Mouse (Mus musculus) G1E (cell line): ENCODE data around the gene Cpeb4. TPM values are rescaled to one million over a fixed set of nuclear protein-coding genes. Genes with fewer than 3 reads are reported as not detected.

Experiments
- ATAC-seq: 2 replicates; pipeline ENCODE4 v1.8.0; 2016; ENCODE audit warnings: mild to moderate bottlenecking; ENCODE audit not compliant: insufficient number of reproducible peaks, poor library complexity, low FRiP score, severe bottlenecking; ENCODE audit errors: extremely low read depth
- DNase-seq: peaks from one replicate; pipeline ENCODE4 v3.0.0; 2012; ENCODE audit warnings: low spot score
- H3K27me3 ChIP-seq: 2 replicates; pipeline ENCODE4 v1.6.1; 2012; ENCODE audit warnings: mild to moderate bottlenecking, low read length, inconsistent platforms; ENCODE audit not compliant: insufficient read depth
- H3K36me3 ChIP-seq: replicated peaks from 2 replicates; pipeline ENCODE3; 2012; ENCODE audit warnings: mild to moderate bottlenecking, inconsistent platforms
- H3K4me1 ChIP-seq: 2 replicates; pipeline ENCODE4 v1.6.1; 2012; ENCODE audit warnings: low read depth, low read length, inconsistent platforms, mixed read lengths; ENCODE audit not compliant: insufficient read depth
- H3K4me3 ChIP-seq: 2 replicates; pipeline ENCODE4 v1.5.1; 2012; ENCODE audit warnings: low read depth, mild to moderate bottlenecking, inconsistent platforms, low read length, moderate library complexity, mixed read lengths
- H3K9me3 ChIP-seq: replicated peaks from 2 replicates; pipeline ENCODE4 v1.6.1; 2012; ENCODE audit warnings: inconsistent platforms
- CTCF ChIP-seq: IDR thresholded peaks from 2 replicates; pipeline ENCODE4 v1.5.1; 2012; ENCODE audit warnings: low read depth, low read length, inconsistent platforms, mixed read lengths
- GATA1 ChIP-seq: IDR thresholded peaks from 2 replicates; pipeline ENCODE4 v1.6.1; 2012; ENCODE audit warnings: borderline replicate concordance, low read length, inconsistent platforms, mixed read lengths
- GATA2 ChIP-seq: IDR thresholded peaks from 2 replicates; pipeline ENCODE4 v1.6.1; 2012; ENCODE audit warnings: low read depth, low read length, inconsistent platforms, borderline replicate concordance
- POLR2AphosphoS5 ChIP-seq: IDR thresholded peaks from 2 replicates; pipeline ENCODE4 v1.6.1; 2012; ENCODE audit warnings: low read depth, low read length, inconsistent platforms; ENCODE audit not compliant: insufficient replicate concordance
- TAL1 ChIP-seq: conservative IDR thresholded peaks from 2 replicates; pipeline ENCODE4 v1.6.1; 2012; ENCODE audit warnings: low read depth, low read length, inconsistent platforms, mixed read lengths
- polyA plus RNA-seq: library from polyadenylated mRNA; stranded (reverse); fragments of >175 nt; gene quantifications from 2 replicates; pipeline ENCODE4 v1.2.3, GENCODE M21; 2012
- total RNA-seq, 2 experiments: library from RNA; stranded (forward) in 1 of 2; stranded (reverse) in 1 of 2; fragments of 200-1000 nt in 1 of 2; fragments of >200 nt in 1 of 2; fragmentation: Nextera tagmentation in 1 of 2; gene quantifications; 2 replicates each; pipeline ENCODE4 v1.2.3; 2014 to 2017

The Cpeb4 gene
- total RNA-seq (2014; fragmentation: Nextera tagmentation), result 57.4 and 84.2 TPM in 2 replicates
- 27.6 and 30.4 TPM in 2 replicates for total RNA-seq (2017)
- 3.8 and 5.6 TPM in 2 replicates for polyA plus RNA-seq

DNA sequence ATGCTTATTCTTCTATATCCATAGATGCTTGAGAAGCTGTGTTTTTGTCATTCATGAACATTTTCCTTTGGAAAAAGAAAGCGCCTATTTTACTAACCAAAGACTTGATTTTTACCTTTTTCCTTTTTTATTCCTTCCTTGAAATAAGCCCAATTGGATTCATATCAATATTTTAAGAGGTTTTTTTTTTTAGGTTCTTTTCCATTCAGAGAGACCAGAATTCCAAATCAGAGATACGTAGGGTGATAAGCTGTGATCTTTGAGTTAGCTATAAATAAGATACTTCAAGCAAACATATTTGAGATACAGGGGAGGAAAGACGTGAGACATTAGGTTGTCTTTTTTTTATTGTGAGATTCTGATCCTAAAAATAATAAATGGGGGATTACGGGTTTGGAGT lies at the start of gene Cpeb4:
Gene Cpeb4, plus strand, starts transcription at position 301 of the 400 bp plus-strand sequence.
- H3K4me3 ChIP-seq, result peak within 1 kb of the TSS; percentile 77
- TF ChIP-seq CTCF, result no peak
- no peak for TF ChIP-seq GATA1
- TF ChIP-seq TAL1, result no peak
- no peak for TF ChIP-seq POLR2AphosphoS5
- TF ChIP-seq GATA2, result no peak
- peaks cover 38% of the 10 kb centered on the region for H3K4me1 ChIP-seq
- H3K27me3 ChIP-seq, result no peaks in the 10 kb centered on the region
- H3K9me3 ChIP-seq, result no peaks in the 10 kb centered on the region
- no peak for ATAC-seq
- no peak for DNase-seq
- peaks cover 6% of the 10 kb centered on the region for H3K36me3 ChIP-seq

DNA sequence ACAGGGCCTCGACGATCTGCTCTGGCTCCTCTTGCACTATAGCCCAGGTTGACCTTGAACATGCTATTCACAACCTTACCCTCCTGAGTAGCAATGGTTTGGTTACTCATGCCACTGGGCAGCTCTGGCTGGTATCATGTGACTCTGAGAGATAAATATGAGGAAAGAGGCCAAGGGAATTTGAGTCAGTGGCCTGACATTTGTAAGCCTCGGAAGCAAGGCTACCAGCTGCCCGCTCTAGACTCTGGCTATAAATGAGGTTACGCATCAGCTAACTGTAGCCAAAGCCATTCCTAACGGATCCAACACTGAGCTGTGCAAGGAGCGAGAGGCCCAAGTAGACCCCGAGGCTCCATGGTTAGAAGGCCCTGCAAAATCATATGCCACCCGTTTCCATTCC lies 49.5 kb upstream of the Cpeb4 start:
- Histone ChIP-seq H3K4me1 (peaks cover 71% of the 10 kb centered on the region), H3K36me3 (no peaks in the 10 kb centered on the region), H3K9me3 (no peaks in the 10 kb centered on the region), H3K27me3 (0 out of 2 replicates have a peak, but pooled peaks cover 5% of the 10 kb centered on the region), H3K4me3 (no peak overlapping the region)
- no peak for ATAC-seq
- DNase-seq, result no peak
- TF ChIP-seq CTCF, result no peak
- no peak for TF ChIP-seq GATA2
- no peak for TF ChIP-seq POLR2AphosphoS5
- TF ChIP-seq TAL1, result no peak
- no peak for TF ChIP-seq GATA1

DNA sequence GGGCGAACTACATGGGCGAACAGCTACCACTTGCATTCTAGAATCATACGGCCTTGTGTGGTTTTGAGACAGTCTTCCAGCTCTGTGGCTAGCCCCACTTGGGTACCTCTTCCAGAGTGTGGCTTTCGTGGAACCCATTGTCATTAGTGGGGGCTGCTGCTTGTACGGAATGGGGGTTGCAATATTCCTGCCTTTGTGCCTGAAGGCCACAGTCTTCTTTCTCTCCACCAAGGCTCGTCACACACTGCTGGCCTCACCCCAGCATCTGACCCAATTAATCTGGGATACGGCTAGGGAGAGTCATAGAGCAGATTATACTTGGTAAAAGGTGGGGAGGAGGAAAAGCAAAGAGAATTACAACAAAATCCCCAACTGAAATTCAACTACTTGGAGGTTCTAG lies 48.5 kb upstream of the Cpeb4 start:
- H3K9me3 ChIP-seq, result no peaks in the 10 kb centered on the region
- TF ChIP-seq POLR2AphosphoS5 (no peak), GATA2 (no peak), GATA1 (no peak), CTCF (no peak), TAL1 (no peak)

DNA sequence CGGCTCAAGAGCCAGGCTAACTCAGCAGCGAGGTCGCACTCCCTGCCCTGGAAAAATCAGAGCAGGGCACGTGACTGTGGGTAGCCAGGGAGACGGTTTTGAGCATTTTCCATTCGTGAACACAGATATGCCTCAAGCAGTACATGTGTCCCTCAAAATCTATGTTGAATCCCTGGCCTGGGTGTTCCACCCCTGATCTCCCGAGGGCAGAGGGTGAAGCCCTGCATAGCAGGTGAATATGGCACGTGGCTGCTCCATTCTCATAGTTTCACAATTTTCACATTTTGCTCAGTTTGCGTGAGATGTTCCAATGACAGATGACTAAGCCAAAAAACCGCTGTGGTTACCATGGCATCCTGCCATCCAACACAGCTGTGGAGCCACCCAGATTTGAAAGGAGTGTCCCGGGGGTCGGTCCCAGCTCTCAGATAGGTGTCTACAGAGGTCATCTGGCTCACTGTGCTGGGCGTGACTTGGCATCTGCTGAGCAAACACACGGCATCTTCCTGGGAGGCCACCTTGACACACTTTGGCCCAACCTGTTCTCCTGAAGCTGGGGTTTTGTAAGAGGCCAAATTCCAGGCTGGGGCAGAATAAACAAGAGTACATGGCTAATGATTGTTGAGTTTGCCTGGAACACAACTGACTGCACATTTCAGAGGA lies 47.4 kb upstream of the Cpeb4 start:
- DNase-seq, result no peak

More for the DNA sequence above, 48.5 kb upstream of the Cpeb4 start:
- no peak overlapping the region for H3K4me3 ChIP-seq
- no peak for ATAC-seq
- H3K36me3 ChIP-seq, result no peaks in the 10 kb centered on the region
- H3K4me1 ChIP-seq, result peaks cover 69% of the 10 kb centered on the region
- H3K27me3 ChIP-seq, result 0 out of 2 replicates have a peak, but pooled peaks cover 5% of the 10 kb centered on the region
- DNase-seq, result no peak

DNA sequence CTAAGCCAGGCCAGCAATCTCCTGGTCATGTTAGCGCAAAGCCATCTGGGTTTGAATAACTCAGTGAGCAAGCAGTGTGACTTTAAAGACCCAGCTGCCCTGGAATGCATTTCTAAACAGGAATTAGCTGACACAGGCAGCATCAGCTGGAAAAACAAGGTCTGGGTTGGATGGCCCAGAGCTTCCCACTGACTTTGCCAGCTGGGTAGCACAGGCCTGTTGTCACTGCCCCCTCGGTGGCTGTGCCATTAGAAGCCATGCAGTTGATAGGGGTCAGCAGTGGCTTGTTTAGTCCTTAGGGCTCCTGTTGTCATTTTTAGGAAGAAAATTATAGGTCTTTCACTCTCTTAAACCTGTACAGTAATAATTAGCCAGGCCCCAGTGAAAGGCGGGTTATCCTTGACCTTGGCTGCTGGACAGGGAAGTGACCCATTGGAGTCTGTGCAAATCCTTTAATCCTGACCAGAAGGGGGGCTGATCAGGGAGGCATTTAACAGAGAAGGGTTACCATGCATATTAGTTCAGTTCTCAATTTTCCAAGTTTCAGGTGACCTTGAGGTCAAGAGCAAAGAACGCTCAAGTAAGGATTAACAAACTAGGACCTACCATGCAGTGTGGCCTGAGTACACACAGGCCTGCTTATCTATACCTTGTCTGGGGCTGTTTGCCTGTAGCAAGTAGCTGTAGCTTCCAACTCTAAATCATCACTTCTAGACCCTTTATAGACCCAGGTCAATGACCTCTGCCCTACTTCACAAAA lies 43.8 kb upstream of the Cpeb4 start:
- Histone ChIP-seq H3K27me3 (no peaks in the 10 kb centered on the region), H3K4me1 (peaks cover 68% of the 10 kb centered on the region), H3K9me3 (no peaks in the 10 kb centered on the region), H3K36me3 (no peaks in the 10 kb centered on the region), H3K4me3 (no peak overlapping the region)
- TF ChIP-seq CTCF, result no peak
- no peak for TF ChIP-seq GATA1
- ATAC-seq (no peak), DNase-seq (no peak)

More for the DNA sequence above, 47.4 kb upstream of the Cpeb4 start:
- no peaks in the 10 kb centered on the region for H3K9me3 ChIP-seq
- no peak for TF ChIP-seq TAL1
- no peak for TF ChIP-seq GATA1
- TF ChIP-seq POLR2AphosphoS5, result no peak
- ATAC-seq, result no peak
- H3K4me3 ChIP-seq, result no peak overlapping the region
- H3K36me3 ChIP-seq, result no peaks in the 10 kb centered on the region
- peaks cover 69% of the 10 kb centered on the region for H3K4me1 ChIP-seq
- H3K27me3 ChIP-seq, result 0 out of 2 replicates have a peak, but pooled peaks cover 5% of the 10 kb centered on the region

DNA sequence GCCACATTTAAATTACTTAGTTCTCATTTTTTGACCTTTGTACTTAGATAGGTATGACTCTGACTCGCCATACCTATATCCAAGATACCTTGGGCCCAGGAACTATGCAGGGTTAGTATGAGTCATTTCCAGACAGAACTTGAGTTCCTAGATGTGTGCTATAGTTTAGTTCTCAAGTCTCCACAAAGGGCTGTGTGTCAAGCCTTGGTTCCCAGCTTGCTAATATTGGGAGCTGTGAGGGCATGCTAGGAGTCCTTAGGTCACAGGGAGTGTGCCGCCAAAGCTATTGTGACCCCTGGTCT lies 43.3 kb upstream of the Cpeb4 start:
- H3K4me3 ChIP-seq, result no peak overlapping the region
- peaks cover 71% of the 10 kb centered on the region for H3K4me1 ChIP-seq
- H3K36me3 ChIP-seq, result no peaks in the 10 kb centered on the region
- no peaks in the 10 kb centered on the region for H3K9me3 ChIP-seq
- H3K27me3 ChIP-seq, result no peaks in the 10 kb centered on the region
- TF ChIP-seq GATA2 (no peak), TAL1 (no peak), GATA1 (no peak), POLR2AphosphoS5 (no peak), CTCF (no peak)
- ATAC-seq (no peak), DNase-seq (no peak)
